Mouse (Mus musculus): ENCODE measurements around the gene Npas1. TPM values are rescaled to one million over a fixed set of nuclear protein-coding genes. Genes with fewer than 3 reads are reported as not detected.
A peak's percentile ranks its signal among the peaks of the same experiment; 100 is the strongest.

The Npas1 gene
- total RNA-seq (2021): not detected

DNA sequence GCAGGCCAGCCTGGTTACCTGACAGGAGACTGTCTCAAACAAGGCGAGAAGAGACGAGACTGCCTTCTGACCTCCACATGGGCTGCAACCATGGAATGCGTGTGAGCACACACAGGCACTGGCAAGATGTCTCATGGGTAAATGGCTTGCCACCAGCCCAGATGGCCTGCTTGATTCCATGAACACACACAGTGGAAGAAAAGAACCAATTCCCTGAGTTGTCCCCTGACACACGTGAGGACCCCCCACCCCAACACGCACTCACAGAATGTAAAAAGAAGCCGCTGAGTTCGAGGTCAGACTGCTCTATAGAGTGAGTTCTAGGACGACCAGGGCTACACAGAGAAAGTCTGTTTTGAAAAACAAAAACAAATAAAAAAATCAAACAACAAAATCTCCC is at the start of gene Npas1:
TSS of gene Npas1 (minus strand) at position 101 of the 400 bp plus-strand sequence.
- no peak for DNase-seq

GRCm38 (mm10) chr7:16525995-16526394 is 48.5 kb upstream of the Npas1 start:
- DNase-seq: no peak

DNA sequence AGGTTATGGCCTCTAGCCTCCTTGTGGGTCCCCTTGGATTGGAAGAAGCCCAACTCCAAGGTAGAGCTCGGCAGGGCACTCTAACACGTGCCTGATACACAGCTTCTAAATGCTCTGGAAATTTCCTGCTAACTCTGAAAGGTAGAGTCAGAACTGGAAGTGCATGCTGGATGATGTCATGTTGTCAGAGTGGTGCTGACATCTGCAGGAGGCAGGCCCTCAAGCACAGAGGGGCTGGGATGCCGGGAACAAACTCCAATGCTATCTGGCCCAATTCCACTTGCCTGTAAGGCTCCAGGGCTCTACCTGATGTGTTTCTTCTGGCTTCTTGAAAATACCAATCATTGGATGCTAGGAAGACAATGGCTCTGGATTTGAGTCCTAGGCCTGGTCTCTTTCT is 47.9 kb upstream of the Npas1 start:
- peak; percentile 31 for DNase-seq

DNA sequence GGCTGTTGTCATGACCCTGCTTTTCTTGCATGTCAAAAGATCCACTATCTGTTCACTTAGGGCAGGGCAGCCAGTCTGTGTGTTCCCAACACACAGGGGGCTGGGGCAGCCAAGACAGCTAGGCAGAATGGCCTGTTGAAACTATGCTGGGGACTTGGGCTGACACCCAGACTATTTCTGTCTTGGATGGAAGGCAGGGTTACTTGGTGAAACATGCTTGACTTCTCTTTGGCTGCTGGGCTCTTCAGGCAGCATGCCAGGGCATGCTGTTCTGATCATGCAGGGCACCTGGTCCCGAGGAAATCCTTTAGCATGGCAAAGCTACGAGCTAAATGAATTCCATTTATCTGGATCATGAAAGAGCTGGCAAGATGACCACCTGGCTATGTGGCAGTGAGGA is 46.8 kb upstream of the Npas1 start:
- DNase-seq: peak; percentile 52

GRCm38 (mm10) chr7:16519310-16519709 is 41.8 kb upstream of the Npas1 start:
- DNase-seq: no peak

GRCm38 (mm10) chr7:16517198-16517597 is 39.7 kb upstream of the Npas1 start:
- DNase-seq: no peak

GRCm38 (mm10) chr7:16507284-16507683 is 29.8 kb upstream of the Npas1 start:
- DNase-seq: peak; percentile 74

- DNase-seq: no peak
Measured at GRCm38 (mm10) chr7:16505226-16505593, 27.7 kb upstream of the Npas1 start.

- peak; percentile 42 for DNase-seq
Measured at GRCm38 (mm10) chr7:16504573-16505225, 27.2 kb upstream of the Npas1 start.

- no peak for DNase-seq
Measured at GRCm38 (mm10) chr7:16501571-16501970, 24.0 kb upstream of the Npas1 start.

DNA sequence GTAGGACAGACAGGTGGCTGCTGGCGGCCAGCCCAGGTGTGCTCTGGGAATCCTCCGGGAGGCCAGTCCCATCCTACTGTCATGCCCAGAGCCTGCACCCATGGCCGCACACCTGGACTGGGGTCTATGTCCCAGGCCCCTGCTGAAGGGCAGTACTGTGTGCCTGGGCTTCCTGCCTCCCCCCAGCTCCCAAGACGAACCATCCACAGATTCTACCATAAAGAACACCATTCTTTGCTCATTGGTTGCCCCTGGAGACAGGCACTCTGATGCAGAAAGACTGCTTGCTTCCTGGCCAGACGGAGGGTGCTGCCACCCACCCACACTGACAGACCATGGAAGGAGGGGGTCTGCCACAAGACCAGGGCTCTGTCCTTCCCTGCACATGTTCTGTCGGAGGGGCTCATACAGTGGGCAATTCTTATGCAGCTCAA is 22.2 kb upstream of the Npas1 start:
- DNase-seq: no peak

DNA sequence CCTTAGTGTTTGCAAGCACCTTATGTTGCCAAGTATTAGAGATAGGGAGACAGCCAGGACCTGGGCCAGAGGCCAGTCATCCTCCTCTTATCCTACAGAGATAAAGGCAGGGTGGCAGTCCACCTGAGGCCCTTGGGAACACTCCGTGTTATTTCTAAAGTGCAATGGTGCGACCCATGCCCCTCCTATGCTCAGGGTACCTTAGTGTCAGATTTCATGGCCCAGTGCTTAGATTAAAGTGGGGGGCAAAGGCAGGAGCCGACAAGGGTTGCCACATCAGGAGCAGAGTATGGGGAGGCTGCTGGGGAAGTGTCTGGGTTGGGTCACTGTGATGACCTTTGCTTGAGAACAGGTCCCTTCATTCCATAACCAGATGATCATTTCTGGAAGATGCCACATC is 18.7 kb upstream of the Npas1 start:
- no peak for DNase-seq

GRCm38 (mm10) chr7:16493361-16493760 is 15.8 kb upstream of the Npas1 start:
- DNase-seq: peak; percentile 63

DNA sequence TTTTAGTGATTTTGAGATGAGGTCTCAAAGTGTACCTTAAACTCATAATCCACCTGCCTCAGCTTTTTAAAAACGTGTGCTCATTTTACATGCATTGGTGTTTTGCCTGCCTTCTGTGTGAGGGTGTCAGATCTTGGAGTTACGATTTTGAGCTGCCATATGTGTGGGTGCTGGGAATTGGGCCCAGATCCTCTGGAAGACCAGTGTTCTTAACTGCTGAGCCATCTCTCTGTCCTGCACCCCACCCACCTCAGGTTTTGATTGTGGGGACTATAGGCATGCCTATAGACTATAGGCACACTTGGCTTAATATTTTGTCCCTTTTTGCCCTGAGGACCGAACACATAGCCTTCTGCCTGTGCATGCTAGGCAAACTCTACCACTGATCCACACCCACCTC is 14.7 kb upstream of the Npas1 start:
- DNase-seq: no peak

- peak; percentile 77 for DNase-seq
Measured at GRCm38 (mm10) chr7:16491759-16492158, 14.2 kb upstream of the Npas1 start.

GRCm38 (mm10) chr7:16489948-16490347 is 12.4 kb upstream of the Npas1 start:
- peak; percentile 48 for DNase-seq

DNA sequence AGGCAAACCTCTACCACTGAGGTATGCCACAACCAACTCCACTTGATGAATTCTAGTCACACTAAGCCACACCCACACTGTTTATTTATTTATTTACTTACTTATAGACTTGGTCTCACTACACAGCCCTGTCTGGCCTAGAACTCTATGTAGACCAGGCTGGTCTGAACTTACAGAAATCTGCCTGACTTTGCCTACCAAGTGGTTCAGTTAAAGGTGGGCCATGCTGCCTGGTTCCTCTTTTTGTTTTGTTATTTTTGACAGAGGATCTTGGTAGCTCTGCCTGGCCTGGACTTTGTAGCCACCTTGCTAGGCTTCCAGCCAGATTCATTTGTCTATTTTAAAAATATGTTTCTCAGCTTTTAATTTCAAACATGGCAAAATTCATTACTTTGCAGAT is 11.3 kb upstream of the Npas1 start:
- no peak for DNase-seq

GRCm38 (mm10) chr7:16476600-16476989 is 933 bp downstream of the Npas1 start:
- DNase-seq: peak; percentile 59

DNA sequence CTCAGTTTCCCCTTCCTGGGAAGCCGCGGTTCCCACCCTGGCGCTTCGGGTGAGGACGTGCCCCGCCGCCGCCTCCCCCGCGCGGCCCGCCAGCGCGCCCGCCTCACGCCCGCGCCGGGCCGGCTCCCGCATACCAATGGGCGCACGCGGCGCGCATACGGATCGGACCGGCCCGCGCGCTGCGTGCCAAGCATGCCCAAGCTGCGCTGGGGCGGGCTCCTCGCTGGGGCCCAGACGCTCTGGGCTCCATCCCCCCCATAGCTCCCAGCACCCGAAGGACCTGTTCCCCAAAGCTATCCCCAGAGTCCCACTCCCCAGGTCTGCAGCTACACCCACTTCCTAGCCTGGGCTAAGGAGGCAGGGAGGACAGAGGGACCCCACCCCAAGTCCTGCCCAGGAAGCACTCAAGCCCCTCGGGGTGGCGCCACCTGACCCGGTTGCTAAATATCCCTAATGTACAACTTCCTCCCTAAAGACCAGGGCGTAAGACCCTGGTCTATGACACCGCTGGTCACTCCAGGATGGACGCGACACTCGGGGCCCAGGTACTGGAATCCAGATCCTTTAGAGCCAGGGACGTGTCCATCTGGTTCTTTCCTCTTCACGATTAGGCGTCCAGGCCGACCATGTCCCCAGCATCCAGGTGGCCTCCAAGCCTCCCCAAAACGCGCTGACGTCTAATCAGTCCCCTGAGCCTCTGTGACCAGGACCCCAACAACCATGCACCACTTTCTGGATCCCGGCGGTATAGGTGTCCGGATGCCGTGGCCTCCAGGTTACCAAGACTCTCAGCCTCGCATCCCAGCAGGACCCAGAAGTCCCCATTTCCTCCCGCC is 1.5 kb downstream of the Npas1 start:
- DNase-seq: no peak

DNA sequence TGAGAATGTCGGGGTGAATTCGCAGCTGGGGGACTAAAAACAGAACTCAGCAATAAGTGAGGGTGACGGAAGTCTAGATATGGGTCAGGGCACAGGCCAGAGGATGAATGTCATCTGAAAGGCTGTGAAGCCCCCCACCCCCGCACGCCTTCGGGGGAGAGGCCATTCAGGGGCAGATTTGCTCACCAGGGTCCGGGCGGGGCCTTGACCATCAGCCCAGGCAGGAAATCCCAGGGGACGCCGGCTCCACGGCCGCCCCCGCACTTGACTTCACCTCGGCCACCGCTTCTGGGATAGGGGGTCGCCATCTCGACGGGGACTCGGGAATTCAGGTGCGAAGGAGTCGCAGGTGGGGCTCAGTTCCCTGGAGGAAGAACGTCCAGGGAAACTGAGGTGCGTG is 2.2 kb downstream of the Npas1 start:
- no peak for DNase-seq

DNA sequence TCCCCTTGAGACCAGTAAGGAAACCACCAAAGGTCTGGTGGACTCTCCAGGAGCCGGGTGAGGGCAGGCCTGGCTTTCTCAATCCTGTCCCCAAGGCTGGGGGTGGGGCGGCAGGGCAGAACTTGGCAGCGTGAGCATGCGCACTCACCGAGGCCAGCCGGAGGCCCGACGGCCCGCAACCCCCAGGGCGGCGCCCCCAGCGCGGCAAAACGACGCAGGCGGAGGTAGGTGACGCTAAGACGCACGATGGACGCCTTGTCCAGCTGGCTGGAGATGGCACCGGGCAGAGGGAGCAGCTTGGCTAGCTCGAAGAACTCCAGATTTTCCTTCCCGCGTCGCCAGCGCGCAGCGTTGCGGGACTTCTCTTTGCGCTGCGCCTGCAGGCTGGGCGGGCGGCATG is 3.1 kb downstream of the Npas1 start:
- peak; percentile 46 for DNase-seq

DNA sequence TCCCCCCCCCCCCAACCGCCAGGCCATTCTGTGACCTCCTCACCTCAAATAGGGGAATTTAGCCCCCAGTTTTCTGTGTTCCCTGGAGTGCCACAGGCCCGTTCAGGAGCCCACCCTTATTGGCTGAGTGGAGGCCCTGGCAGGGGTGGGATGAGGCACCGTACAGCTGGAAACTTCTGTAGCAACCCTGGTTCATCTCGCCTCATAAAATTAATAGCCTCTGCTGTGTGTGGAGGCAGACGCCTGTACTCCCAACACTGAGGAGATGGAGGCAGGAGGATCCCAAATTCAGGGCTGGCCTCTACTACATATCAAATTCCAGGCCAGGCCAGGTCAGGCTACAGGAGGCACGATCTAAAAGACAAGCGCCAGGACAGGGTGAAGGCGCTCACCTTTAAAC is 3.7 kb downstream of the Npas1 start:
- no peak for DNase-seq

GRCm38 (mm10) chr7:16472116-16472709 is 5.3 kb downstream of the Npas1 start:
- no peak for DNase-seq

DNA sequence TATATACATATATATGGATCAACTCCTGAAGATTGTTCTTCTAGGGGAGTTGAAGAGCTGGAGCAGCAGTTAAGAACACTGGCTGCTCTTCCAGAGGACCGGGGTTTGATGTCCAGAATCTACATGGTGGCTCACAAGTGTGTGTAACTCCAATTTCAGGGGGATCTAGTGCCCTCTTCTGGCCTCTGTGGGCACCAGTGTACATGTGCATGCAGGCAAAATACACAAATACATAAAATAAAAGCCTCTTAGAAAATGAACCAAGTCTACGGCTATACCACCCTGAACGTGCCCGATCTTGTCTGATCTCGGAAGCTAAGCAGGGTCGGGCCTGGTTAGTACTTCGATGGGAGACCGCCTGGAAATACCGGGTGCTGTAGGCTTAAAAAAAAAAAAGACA is 6.0 kb downstream of the Npas1 start:
- no peak for DNase-seq
